Mouse (Mus musculus): ENCODE data around the gene Ier5. TPM values are rescaled to one million over a fixed set of nuclear protein-coding genes. Genes with fewer than 3 reads are reported as not detected.

The Ier5 gene
- polyA plus RNA-seq, 1 experiment: 5.3 TPM

GRCm38 (mm10) chr1:155127429-155127934, 28.0 kb upstream of the Ier5 start:
- H3K27ac ChIP-seq (ENCODE audit: control insufficient read depth, insufficient read depth, low read depth, low read length): no peak overlapping the region
- no peak for TF ChIP-seq CTCF (IDR thresholded peaks at IDR 0.05; ENCODE audit: control insufficient read depth, insufficient read depth, insufficient replicate concordance, low read depth, low read length)
- TF ChIP-seq POLR2A (IDR thresholded peaks at IDR 0.05; ENCODE audit: control insufficient read depth, low read depth, low read length): no peak
- H3K27me3 ChIP-seq (ENCODE audit: control insufficient read depth, insufficient read depth, low read length): no peaks in the 10 kb centered on the region
- no peaks in the 10 kb centered on the region for H3K36me3 ChIP-seq (ENCODE audit: control insufficient read depth, insufficient read depth, low read length)
- H3K4me1 ChIP-seq (ENCODE audit: control insufficient read depth, insufficient read depth, low read length): peaks cover 6% of the 10 kb centered on the region
- H3K4me3 ChIP-seq (ENCODE audit: control insufficient read depth, low read depth, low read length): no peak overlapping the region

DNA sequence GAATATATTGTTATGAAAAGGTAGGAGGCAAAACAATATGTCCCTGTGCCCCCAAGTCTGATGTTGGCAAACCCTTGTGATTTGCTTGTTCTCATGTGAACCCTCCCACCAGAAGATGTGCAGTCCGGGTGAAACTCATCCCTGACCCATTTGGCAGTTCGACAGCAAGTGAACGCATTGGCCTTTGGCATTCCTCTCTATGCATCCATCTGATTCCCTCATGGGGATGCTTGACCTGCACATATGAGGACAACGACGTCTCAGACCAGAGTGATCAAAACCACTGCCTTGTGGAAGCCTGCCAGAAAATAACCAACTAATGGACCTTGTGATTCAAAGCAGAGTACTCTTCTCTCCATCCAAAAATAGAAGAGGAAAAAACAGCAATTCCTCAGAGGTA, 27.3 kb upstream of the Ier5 start:
- peaks cover 9% of the 10 kb centered on the region for H3K4me1 ChIP-seq (ENCODE audit: control insufficient read depth, insufficient read depth, low read length)
- H3K4me3 ChIP-seq (ENCODE audit: control insufficient read depth, low read depth, low read length): no peak overlapping the region

DNA sequence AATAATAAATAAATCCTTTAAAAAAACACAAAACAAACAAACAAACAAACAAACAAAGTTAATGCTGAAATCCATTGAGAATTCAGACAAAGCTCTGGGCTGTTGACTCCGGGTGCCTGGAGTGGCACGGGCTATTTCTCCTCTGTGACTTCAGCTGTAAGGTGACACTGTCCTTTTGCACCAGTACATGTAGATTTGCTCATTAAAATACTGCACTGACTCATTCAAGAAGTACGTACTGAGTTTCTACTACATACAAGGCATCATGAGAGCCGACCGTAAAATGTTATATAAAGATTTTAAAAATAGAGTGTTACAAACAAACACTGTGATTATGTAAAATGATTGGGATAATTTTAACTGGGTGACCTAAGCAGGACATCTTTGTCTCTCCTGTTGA, 25.0 kb upstream of the Ier5 start:
- peaks cover 9% of the 10 kb centered on the region for H3K4me1 ChIP-seq (ENCODE audit: control insufficient read depth, insufficient read depth, low read length)
- no peaks in the 10 kb centered on the region for H3K27me3 ChIP-seq (ENCODE audit: control insufficient read depth, insufficient read depth, low read length)
- no peaks in the 10 kb centered on the region for H3K36me3 ChIP-seq (ENCODE audit: control insufficient read depth, insufficient read depth, low read length)
- TF ChIP-seq CTCF (IDR thresholded peaks at IDR 0.05; ENCODE audit: control insufficient read depth, insufficient read depth, insufficient replicate concordance, low read depth, low read length) (no peak), POLR2A (IDR thresholded peaks at IDR 0.05; ENCODE audit: control insufficient read depth, low read depth, low read length) (no peak)
- H3K4me3 ChIP-seq (ENCODE audit: control insufficient read depth, low read depth, low read length): no peak overlapping the region
- H3K27ac ChIP-seq (ENCODE audit: control insufficient read depth, insufficient read depth, low read depth, low read length): no peak overlapping the region

More for the DNA sequence above, 27.3 kb upstream of the Ier5 start:
- Histone ChIP-seq H3K27me3 (ENCODE audit: control insufficient read depth, insufficient read depth, low read length) (no peaks in the 10 kb centered on the region), H3K36me3 (ENCODE audit: control insufficient read depth, insufficient read depth, low read length) (no peaks in the 10 kb centered on the region), H3K27ac (ENCODE audit: control insufficient read depth, insufficient read depth, low read depth, low read length) (no peak overlapping the region)
- TF ChIP-seq POLR2A (IDR thresholded peaks at IDR 0.05; ENCODE audit: control insufficient read depth, low read depth, low read length) (no peak), CTCF (IDR thresholded peaks at IDR 0.05; ENCODE audit: control insufficient read depth, insufficient read depth, insufficient replicate concordance, low read depth, low read length) (no peak)

- Histone ChIP-seq H3K4me3 (ENCODE audit: control insufficient read depth, low read depth, low read length) (peak overlapping the region; percentile 64), H3K27ac (ENCODE audit: control insufficient read depth, insufficient read depth, low read depth, low read length) (peak overlapping the region; percentile 51; the same call in 1 of the 2 replicates), H3K4me1 (ENCODE audit: control insufficient read depth, insufficient read depth, low read length) (peaks cover 9% of the 10 kb centered on the region), H3K27me3 (ENCODE audit: control insufficient read depth, insufficient read depth, low read length) (no peaks in the 10 kb centered on the region), H3K36me3 (ENCODE audit: control insufficient read depth, insufficient read depth, low read length) (no peaks in the 10 kb centered on the region)
- no peak for TF ChIP-seq CTCF (IDR thresholded peaks at IDR 0.05; ENCODE audit: control insufficient read depth, insufficient read depth, insufficient replicate concordance, low read depth, low read length)
- peak; percentile 25; the same call in 1 of the 2 replicates for TF ChIP-seq POLR2A (IDR thresholded peaks at IDR 0.05; ENCODE audit: control insufficient read depth, low read depth, low read length)
Measured at GRCm38 (mm10) chr1:155121977-155122939, 22.8 kb upstream of the Ier5 start.

DNA sequence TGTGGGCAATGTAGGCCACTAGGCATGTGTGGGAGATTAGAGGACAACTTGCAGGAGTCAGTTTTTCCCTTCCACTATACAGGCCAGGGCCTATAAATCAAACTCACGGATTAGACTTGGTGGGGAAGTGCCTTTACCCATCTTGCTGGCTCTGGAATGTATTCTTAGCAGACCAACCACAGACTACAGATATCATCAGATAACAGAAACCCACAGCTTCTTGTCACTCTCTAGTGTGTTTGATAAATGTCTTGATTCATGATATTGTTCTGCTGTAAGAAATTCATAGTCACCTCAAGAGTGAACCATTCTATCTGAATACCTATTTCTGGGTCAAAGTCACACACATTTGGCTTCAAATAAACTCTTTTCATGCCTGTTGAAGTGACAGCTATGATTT, 20.3 kb upstream of the Ier5 start:
- TF ChIP-seq POLR2A (IDR thresholded peaks at IDR 0.05; ENCODE audit: control insufficient read depth, low read depth, low read length) (no peak), CTCF (IDR thresholded peaks at IDR 0.05; ENCODE audit: control insufficient read depth, insufficient read depth, insufficient replicate concordance, low read depth, low read length) (no peak)
- H3K4me3 ChIP-seq (ENCODE audit: control insufficient read depth, low read depth, low read length): no peak overlapping the region
- H3K36me3 ChIP-seq (ENCODE audit: control insufficient read depth, insufficient read depth, low read length): no peaks in the 10 kb centered on the region
- no peaks in the 10 kb centered on the region for H3K27me3 ChIP-seq (ENCODE audit: control insufficient read depth, insufficient read depth, low read length)
- H3K4me1 ChIP-seq (ENCODE audit: control insufficient read depth, insufficient read depth, low read length): peaks cover 9% of the 10 kb centered on the region
- no peak overlapping the region for H3K27ac ChIP-seq (ENCODE audit: control insufficient read depth, insufficient read depth, low read depth, low read length)

- Histone ChIP-seq H3K27me3 (ENCODE audit: control insufficient read depth, insufficient read depth, low read length) (no peaks in the 10 kb centered on the region), H3K36me3 (ENCODE audit: control insufficient read depth, insufficient read depth, low read length) (no peaks in the 10 kb centered on the region), H3K4me1 (ENCODE audit: control insufficient read depth, insufficient read depth, low read length) (peaks cover 2% of the 10 kb centered on the region; the same call in 1 of the 2 replicates), H3K4me3 (ENCODE audit: control insufficient read depth, low read depth, low read length) (no peak overlapping the region), H3K27ac (ENCODE audit: control insufficient read depth, insufficient read depth, low read depth, low read length) (no peak overlapping the region)
- TF ChIP-seq CTCF (IDR thresholded peaks at IDR 0.05; ENCODE audit: control insufficient read depth, insufficient read depth, insufficient replicate concordance, low read depth, low read length): no peak
- TF ChIP-seq POLR2A (IDR thresholded peaks at IDR 0.05; ENCODE audit: control insufficient read depth, low read depth, low read length): no peak
Measured at GRCm38 (mm10) chr1:155113946-155114345, 14.5 kb upstream of the Ier5 start.

GRCm38 (mm10) chr1:155112875-155113274, 13.4 kb upstream of the Ier5 start:
- no peak for TF ChIP-seq CTCF (IDR thresholded peaks at IDR 0.05; ENCODE audit: control insufficient read depth, insufficient read depth, insufficient replicate concordance, low read depth, low read length)
- TF ChIP-seq POLR2A (IDR thresholded peaks at IDR 0.05; ENCODE audit: control insufficient read depth, low read depth, low read length): no peak
- Histone ChIP-seq H3K27ac (ENCODE audit: control insufficient read depth, insufficient read depth, low read depth, low read length) (no peak overlapping the region), H3K4me1 (ENCODE audit: control insufficient read depth, insufficient read depth, low read length) (peaks cover 2% of the 10 kb centered on the region; the same call in 1 of the 2 replicates), H3K4me3 (ENCODE audit: control insufficient read depth, low read depth, low read length) (no peak overlapping the region), H3K27me3 (ENCODE audit: control insufficient read depth, insufficient read depth, low read length) (no peaks in the 10 kb centered on the region), H3K36me3 (ENCODE audit: control insufficient read depth, insufficient read depth, low read length) (no peaks in the 10 kb centered on the region)

Data from testis, adult 2 months (tissue).